Mouse (Mus musculus) inflammation-experienced regulatory T-cells, adult 6 months (primary cell): ENCODE results near the gene Prps1. TPM values are rescaled to one million over a fixed set of nuclear protein-coding genes. Genes with fewer than 3 reads are reported as not detected.
"Not testable (repeated sequence)": the region's sequence is repeated elsewhere in the genome, so short reads cannot be mapped to it uniquely, and the experiment has no call there.

ENCODE experiments used
- ATAC-seq: one replicate; pipeline ENCODE4 v1.8.0; 2017
- polyA plus RNA-seq, 3 experiments: library from polyadenylated mRNA; unstranded; fragments of 100-300 nt; shearing (Covaris generic); gene quantifications; one replicate each; pipeline ENCODE4 v1.2.1; 2017

Gene Prps1
- polyA plus RNA-seq, 3 experiments from 2014 or later, result 41.7 to 51.8 (median 41.8) TPM

DNA sequence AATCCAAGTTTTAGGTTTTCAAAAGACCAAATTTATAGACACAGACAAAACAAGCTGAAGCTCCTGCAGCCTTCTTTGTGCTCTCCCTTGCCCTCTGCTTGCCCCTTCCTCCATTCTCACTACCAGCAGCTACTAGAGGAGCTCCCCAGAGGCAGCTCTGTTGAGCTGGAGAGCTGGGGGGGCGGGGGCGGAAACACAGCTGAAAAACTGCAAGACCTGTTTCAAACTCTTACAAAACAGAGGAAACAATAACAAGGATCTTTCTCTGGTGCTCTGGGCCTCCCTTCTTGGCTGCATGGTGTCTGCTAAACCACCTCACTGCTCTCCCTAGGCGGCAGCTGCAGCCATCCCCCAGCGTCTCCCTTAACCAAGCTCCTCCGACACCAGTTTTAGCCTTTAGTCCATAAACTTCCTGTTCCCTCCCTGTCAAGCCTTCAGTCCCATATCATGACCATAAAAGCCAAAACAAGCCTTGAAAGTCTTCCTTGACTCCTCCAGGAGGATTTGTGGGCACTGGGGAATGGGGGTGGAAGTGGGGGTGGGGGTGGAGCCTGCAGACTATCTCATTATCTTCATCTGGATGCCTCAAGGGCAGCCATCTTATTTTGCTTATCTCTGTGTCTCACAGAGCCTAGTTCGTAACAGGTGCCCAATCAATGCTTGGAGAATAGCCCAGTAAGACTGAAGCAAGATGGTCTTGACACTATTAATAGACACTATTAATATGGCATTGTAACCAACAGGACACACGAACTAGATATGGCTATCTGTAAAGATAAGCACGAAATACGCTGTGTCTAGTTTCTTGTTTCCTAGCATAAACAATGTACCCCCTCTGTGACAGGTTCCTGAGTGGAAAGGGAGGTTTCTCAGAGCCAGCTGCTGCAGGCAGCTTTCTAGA is 45.2 kb downstream of the Prps1 start:
- ATAC-seq, result no peak

DNA sequence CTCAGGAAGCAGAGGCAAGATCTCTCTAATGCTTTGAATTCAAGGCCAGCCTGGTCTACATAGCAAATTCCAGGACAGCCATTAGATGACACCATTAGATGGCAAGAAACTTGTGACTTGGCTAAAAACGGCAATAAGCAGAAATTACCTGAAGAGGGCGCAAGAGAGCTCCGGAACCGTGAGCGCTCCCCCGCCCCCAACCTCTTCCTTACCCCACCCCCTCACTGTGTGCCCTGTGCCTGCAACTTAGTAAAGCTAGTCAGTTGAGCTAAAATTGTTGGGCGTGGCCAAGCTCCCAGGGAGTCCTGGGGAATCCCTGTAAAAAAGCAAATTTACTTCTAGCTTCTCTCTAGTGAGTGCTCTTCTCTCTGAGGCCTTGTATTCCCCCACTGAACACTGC is 47.5 kb downstream of the Prps1 start:
- ATAC-seq, result peak; percentile 36

DNA sequence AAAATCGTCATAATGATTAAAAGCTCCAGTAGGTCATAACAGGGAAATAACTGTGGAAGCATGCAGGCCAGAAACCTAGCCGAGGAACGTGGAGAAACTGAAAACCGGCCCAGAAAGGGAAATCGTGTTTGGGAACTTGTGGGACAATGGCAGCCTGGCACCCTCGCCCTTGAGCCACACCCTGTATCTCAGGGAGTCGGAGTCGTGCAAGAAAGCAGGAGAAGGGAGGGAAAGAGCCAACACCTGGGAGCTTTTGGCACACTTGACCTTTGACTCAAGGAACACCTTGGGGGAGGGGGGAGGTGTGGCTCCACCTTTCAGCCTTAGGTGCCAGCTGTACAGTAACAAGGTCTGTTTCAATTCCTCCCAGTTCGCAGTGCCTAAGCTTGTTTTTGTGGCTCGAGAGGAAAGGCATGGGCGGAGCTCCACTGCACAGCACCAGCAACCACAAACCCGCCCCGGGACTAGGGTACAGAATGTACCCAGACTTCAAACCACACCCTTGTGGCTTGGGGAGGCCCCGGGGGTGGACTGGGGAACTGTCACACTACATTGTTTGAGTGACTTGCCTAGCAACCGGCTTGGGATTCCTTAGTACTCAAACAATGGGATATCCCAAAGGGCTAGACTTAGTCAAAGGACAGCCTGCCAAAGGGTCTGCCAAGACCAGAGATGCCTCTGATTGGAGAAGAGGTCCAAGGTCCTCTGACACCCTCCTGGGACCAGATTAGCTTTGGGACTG is 49.3 kb downstream of the Prps1 start:
- ATAC-seq, result peak; percentile 95

DNA sequence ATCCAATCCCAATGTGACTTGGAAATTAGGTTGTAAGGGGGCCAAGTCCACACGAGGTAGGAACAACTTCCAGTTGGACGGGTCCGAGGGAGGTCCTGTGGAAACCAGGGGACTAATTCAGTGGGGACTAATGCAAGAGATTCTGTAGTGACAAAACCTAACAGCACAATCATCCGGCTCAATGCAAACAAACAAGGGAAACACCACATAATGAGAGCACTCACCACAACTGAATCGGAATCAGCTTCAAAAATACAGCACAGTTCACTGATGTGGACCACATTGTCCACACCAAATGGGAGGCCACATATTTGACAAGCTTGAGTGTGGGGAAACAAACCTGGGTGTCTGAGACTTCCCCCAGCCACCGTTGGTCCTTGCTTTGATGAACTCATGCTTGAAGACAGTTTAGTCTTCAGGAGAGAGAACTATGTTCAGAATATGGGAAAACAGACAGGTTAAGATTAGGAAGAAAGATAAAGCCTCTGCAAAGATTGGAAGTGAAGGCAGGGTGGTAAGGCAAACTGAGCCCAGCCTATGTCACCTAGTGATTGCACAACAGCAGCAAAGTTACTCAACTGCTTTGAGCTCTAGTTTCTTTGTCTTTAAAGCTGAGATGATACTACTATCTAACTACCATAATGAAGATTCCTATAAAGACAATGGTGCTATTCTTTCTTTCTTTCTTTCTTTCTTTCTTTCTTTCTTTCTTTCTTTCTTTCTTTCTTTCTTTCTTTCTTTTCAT is 50.2 kb downstream of the Prps1 start:
- no peak for ATAC-seq

DNA sequence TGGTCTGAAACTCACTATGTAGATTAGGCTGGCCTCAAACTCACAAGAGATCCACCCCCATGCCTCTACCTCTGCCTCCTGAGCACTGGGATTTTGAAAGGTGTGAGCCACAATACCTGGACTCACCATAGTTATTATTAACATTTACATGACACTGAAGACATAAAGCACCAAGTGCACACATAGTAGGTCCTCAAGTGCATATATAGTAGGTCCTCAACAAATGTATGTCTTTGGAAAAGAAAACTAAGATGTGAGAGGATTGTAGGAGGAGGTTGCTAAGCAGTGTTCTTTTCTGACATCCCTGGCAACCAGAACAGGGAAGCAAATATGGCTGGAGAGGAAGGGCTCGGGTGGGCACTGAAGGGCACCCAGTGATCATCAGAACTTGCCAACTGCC is 51.0 kb downstream of the Prps1 start:
- ATAC-seq, result no peak

DNA sequence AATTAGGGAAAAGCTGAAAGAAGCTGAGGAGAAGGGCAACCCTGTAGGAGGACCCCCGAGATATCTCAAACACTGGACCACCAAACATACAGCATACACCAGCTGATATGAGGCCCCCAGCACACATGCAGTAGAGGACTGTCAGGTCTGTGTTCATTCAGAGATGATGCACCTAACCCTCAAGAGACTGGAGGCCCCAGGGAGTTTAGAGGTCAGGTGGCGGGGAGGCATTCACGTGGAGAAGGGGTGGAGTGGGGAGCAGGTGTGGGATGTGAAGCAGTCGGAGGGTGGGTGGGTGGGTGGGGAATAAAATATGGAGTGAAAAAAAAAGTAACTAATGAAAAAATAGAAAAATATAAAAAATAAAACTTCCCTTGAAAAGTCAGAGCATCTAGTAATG is 52.4 kb downstream of the Prps1 start:
- ATAC-seq, result not testable (repeated sequence)

DNA sequence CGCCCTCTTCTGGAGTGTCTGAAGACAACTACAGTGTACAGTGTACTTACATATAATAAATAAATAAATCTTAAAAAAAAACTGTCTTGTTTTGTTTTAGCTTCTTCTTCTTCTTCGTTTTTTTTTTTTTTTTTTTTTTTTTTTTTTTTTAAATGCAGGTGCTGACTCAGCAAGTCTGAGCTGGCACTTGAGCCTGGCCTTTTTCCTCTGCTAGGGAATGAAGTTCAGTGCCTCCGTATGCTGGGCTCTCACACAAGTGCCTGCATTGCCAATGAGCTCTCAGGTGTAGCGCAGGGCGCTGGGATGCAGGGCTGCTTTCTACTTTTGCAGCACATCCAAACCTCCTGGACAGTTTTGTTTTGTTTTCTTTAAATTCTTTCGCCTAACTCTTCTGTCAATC is 53.4 kb downstream of the Prps1 start:
- no peak for ATAC-seq

DNA sequence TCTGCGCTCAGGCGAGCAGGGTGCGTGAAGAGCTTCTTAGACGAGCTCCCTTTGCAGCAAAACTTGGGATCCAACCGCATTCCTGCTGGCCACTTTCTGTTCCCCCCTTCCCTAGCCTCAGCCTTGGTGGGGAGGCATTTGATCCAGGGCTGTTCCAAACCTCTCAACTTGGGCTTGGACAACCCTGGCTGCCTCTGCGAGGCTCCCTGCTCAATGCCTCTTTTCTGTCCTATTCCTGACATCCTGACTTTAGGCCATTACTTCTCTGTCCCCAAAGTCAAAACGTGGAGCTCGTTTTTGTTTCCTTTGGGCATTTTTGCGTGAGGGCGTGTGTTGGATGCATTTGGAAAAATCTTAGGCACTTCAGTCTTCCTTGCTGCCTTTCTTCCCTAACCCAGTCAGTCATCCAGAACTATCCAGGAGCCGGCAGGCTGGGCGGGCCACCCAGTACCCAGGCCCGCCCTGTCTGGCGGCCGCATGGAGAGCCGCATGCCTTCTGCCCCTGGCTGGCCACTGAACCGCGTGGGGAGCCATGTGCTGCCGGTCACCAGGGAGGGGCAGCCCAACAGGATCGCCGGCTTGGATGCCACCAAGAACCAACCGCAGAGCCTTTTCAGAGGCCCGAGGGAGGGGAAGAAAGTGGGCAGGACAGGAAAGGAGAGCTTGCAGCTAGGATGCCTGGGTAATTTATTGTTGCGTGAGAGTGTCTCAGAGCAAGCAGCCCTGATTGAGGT is 54.5 kb downstream of the Prps1 start:
- ATAC-seq, result no peak

DNA sequence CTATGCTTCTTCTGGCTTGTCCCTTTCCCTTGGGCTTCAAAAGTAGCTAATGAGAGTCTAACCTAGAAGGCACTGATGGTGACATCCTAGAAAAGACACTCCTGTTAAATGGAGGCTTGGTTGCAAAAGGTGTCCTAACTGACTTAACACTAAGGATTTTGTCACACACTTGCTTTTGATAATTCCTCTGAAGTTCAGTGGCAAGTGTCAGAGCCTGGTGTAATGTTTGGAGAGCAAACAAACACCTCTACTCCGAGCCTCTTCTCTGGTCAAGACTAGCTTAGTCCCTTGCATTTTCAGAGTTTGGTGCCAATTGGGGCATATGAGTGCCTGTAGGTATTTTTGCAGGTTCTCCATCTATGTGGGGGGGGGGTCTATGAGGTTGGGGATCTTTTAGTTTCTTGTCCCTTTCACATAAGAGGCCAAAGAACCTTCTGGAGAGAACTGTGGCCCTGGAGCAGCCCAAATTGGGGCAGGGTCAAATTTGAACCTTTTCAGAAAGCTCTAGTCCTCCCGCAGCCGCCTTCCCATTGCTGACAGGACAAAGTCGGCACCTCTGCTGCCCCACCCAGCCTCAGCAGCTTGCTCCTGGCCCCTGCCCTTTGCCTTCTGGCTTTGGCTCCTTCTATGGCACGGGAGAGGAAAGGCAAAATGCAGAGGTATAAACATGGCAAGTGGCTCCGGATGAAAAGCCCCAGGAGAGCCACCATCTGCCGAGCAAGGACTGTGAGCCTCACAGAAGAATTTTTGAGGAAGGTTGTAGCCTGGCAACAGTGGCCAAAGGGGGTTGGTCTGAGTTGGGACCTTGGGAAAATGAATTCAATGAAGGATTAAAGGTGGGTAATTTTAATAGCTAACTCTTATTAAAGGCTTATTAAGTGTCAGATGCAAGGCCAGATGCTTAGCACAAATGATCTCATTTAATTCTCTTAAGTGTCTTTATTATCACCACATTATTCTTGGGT is 55.6 kb downstream of the Prps1 start:
- ATAC-seq, result no peak

DNA sequence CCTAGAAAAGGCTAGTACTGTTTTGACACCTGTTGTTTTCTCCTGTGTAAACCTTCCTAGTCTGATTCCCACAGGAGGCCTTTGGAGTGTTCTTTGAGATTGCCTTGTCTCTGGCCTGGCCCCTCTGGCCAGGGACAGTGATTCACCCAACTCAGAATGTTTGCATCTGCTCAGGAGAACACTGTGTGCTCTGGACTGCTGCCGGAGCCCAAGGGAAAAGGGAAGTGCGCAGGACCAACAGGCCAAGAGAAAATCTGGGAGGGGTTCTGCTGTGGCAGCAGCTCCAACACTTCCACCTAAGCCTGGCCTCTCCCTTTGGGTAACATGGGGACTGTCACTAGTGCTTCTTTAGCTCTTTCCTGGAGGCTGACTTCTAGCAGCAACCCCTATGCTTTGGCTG is 57.0 kb downstream of the Prps1 start:
- no peak for ATAC-seq

DNA sequence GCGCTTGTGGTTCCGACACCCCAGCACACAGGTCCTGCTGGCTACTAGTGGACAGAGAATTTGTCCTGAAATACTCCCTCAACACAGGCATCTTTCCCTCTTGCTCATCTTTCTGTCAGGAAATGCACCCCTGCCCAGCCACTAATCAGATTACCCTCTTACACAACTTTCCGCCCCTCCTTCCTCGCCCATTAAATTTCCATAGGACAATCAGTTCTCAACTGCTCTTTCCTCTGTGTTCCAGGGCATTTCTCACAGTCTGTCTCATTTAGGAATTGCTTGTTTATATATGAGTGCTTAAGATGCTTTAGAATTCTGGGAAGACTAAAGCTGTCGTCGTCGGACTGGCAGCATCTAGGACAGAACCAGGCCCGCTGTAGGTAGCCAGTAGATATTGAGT is 61.9 kb downstream of the Prps1 start:
- ATAC-seq, result no peak

DNA sequence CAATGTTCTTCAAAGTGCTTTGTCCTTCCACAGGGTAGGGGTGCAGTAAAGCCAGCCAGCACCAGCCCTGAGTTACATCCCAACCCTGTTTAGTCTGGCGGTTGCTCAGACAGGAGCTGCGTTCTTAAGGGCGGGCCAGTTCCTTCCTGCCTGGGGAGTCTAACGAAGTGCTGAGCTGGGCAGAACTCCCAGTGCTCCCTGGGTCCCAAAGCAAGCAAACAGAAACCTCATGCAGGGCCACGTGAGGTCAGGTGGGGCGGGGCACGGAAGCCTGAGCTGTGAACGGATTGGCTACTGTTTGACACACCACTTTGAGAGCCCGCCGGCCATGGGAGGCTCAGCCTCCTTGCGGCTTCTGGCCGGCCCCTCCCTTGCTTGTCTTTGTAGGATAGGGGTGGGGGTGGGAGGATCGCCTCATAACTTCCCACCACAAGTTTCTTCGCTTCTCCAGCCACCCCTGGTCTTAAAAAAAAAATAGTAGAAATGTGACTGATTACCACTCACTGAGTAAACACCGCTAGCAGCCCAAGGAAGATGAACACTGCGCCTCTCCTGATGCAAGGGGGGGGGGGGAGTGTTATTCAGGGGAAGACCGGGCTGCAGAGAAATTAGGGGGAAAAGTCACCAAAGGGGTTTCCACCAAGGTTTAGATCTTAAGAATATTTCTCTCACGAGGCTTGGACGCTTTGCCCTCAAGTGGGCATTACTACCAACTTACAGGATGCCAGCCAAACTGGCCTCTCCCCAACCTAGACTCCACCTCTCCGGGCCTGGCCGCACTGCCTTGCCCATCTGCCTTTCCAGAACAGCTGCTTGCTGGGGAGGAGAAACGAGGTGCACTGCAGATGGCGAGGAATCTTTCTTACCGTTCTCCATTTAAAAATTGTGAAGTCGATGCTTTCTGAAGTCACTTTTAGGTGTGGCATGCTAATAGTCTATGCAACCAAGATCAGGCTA is 64.0 kb downstream of the Prps1 start:
- ATAC-seq, result peak; percentile 97

DNA sequence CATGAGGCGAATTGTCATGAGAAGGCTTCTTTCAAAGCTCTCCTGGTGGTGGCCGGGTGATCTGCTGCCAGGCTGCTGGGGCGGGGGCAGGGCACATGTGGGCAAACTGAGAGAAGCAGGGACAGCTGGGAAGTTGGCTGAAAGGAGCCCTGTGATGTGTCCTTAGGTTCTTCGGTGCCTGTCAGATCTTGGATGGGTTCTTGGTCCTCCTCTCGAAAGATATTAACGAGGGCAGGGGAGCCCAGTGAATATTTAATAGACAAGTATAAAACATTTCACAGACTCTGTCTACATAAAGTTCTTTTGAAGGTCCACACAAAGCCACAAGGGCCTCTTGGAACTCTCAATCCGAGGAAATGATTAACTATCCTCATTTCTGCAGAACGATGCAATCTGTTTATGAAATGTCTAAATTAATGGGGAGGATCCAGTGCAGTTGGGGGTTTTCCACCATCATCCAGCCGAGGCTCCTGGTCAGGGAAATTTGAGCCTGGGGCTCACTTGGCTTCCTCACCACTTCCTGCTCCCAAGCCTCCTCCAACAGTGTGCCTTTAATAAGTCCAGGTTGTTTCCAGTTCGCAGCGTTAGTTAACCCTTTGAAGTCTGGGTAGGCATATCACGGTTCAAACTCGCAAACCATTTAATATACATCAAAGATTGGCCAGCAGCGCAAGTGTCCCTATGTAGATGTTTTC is 65.8 kb downstream of the Prps1 start:
- ATAC-seq, result no peak

DNA sequence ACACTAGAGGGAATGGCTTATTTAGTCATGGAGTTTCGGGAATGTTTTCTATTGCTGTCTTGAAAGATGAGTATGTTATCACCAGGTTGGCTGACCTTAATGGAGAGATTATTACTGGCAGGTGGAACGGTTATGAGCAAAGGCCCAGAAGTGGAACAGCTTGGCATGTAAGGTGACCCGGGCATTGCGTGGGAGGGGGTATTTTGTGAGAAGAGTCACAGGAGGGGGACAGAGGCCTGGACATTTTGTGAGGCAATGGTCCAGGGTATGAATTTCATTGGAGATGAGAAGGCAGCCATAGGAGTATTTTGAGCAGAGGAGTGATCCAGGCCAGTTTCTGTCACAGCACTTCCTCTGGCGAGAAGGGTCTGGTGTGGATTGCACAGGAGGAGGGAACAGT is 67.8 kb downstream of the Prps1 start:
- no peak for ATAC-seq

Other genes with a start within 250 kb of the Prps1 start
- not detected for gene Frmpd3, start 114.3 kb upstream of the Prps1 start, polyA plus RNA-seq
- gene Tsc22d3, start 144.0 kb downstream of the Prps1 start, polyA plus RNA-seq, result 100 to 1,000 TPM; 154 to 316 (median 209) TPM
- gene Mid2, start 208.0 kb downstream of the Prps1 start, polyA plus RNA-seq, result 1 to 10 TPM in 2 of 3 experiments, under 1 TPM in 1; 0.62 to 3.0 (median 1.4) TPM